Mouse (Mus musculus) CD4-positive, CD25-positive, alpha-beta regulatory T cell (primary cell): ENCODE measurements around the gene Akap1. TPM values are rescaled to one million over a fixed set of nuclear protein-coding genes. Genes with fewer than 3 reads are reported as not detected.

Source experiments
- polyA plus RNA-seq: library from polyadenylated mRNA; unstranded; fragments of 100-300 nt; shearing (Covaris generic); gene quantifications from one replicate; pipeline ENCODE4 v1.2.1, GENCODE M21; 2017

Akap1 gene
- 3.0 TPM for polyA plus RNA-seq

DNA sequence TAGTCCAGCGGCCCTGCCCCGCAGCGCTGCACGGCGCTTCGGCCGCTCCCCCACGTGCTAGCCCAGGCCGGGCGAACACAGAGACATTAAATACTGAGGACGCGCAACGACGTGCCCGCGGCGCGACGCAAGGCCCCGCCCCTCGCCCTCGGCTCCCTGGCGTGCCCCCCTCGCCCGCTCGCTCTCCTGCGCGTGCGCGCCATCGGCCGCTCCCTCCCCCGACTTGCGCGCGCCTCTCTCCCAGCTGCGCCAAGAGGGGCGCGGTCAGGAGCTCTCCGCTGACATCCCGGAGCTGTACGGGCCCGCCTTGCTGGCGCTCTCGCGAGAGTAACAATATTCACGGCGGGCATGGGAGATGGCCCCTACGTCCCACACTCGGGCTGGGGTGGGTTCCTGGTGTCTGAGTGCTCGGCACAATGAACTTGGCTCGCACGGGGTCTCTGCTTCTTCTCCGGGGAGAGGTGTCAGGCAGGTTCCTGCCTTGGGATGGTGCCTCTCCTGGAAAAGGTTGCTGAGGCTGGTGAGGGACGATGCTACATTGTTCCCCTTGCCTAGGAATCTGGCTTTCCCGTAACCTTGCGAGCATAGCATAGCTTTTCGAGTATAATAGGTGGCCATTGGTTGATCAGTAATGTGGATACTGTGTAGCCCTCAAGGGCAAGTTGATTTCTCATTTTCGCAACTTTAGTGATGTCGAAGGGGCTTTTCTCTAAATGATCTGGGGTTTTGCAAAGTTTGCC is at the start of gene Akap1:
Gene Akap1 (minus strand): TSS at position 129 of the 740 bp plus-strand sequence.

Other genes with a start within 250 kb of the Akap1 start
- gene Msi2, start 146.1 kb downstream of the Akap1 start, polyA plus RNA-seq, result 14.7 TPM
- 8.7 TPM for gene Scpep1, start 90.9 kb upstream of the Akap1 start, polyA plus RNA-seq
- not detected for gene Elobl, start 102.3 kb upstream of the Akap1 start, polyA plus RNA-seq
- gene Coil, start 105.7 kb upstream of the Akap1 start, polyA plus RNA-seq, result 14.1 TPM
- gene Trim25, start 134.8 kb upstream of the Akap1 start, polyA plus RNA-seq, result 44.7 TPM
- gene Dgke, start 202.3 kb upstream of the Akap1 start, polyA plus RNA-seq, result 10.9 TPM
- gene Gm525, start 209.3 kb upstream of the Akap1 start, polyA plus RNA-seq, result not detected